Mouse (Mus musculus): Measurements from ENCODE around the gene Arl2bp.

DNA sequence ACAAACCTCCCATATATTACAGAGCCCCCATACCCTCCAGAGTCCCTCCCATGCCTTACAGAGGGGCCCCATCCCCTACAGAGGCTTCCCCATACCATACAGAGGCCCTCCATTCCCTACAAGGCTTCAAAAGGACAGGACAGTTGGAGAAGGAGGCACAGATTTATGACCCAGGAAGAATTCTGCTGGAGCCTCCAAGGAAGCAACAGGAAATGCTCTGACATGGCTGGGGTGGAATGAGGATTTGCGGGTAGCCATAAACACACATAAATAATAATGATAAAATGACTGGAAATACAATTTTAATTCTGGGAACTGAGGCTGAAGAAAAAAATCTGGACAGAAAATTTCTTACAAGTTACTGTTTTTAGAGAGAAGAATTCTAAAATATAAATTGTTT is 50.4 kb downstream of the Arl2bp start:
- no peak for TF ChIP-seq GATA1 (IDR thresholded peaks at IDR 0.05; ENCODE audit: low read length)
- no peak for TF ChIP-seq TAL1 (IDR thresholded peaks at IDR 0.05; ENCODE audit: low read length)

Measured in erythroblast, embryonic 14.5 days (primary cell).